Mouse (Mus musculus): ENCODE measurements at regions not wholly inside any gene's neighbourhood (a gene's known extent, or its start where the extent isn't known, plus 50 kb on each side); places are given as distances from the start of the nearest gene placed in this dataset.

DNA sequence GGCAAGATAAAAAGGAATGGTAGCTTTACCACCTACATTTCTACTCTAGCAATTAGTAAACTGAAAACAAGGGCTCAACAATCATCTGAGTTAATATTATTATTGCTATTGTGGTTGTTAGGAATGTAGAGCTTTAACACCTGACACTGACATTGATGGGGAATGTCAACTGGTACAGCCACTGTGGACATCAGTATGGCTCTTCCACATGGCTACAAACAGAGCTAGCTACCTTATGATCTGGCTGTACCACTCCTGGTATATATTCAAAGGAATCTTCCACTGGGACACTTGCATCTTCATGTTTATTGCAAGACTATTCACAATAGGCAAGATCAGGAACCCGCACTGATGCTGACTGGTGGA, 119.8 kb downstream of the Sox4 start:
- 0 out of 2 replicates have a peak, but pooled peaks cover 2% of the 10 kb centered on the region for H3K36me3 ChIP-seq
- H3K4me3 ChIP-seq = no peak overlapping the region
- WGBS = 98% methylated on average over 1 of the region's 1 CpGs
- H3K4me1 ChIP-seq = peaks cover 30% of the 10 kb centered on the region
- no peaks in the 10 kb centered on the region for H3K9me3 ChIP-seq (replicated peaks)
- no peak overlapping the region for H3K27ac ChIP-seq
- DNase-seq (ENCODE audit: low spot score) = no peak
- no peaks in the 10 kb centered on the region for H3K27me3 ChIP-seq (ENCODE audit: low read depth, poor library complexity, severe bottlenecking)

DNA sequence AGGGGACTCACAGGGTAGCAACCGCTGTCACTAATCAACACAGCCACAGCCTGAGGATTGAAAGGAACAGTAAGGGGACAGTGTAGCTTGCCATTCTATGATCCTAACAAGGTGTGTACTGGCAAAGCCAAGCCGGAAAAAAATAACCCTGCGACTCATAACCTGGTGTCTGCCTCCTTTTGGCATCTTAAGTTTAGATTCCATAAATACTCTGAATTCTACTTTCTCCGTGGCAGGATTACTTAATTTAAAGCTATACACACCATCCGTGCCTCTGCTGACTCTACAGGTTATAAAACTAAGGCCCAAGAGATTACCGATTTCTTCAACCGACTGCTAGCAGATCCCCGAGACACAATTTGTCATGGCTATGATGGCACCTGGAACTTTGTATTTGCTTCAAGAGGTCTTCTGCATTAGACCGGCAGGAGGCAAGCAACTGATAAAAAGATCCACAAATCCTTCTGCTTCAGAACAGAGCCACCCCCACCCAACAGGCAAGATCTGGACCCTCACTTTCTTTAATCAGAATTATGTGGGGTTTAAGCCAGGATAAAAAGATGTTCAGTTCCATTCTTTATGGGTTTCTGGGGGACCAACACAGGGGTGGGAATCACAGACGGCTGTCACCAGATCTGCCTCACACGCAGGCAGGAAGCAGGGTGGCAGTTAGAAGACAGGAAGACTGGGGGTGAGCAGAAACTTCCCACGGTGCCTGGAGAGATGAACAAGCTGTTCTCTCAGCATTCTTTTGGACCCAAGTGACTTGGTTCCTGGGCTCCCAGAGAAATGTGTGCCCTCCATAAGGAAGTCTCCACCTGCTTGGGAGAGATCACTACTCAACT, 120.4 kb downstream of the Sox4 start:
- 65% methylated on average over 12 of the region's 12 CpGs for WGBS
- Histone ChIP-seq H3K27me3 (ENCODE audit: low read depth, poor library complexity, severe bottlenecking) (no peaks in the 10 kb centered on the region), H3K27ac (no peak overlapping the region), H3K4me1 (peaks cover 25% of the 10 kb centered on the region), H3K36me3 (0 out of 2 replicates have a peak, but pooled peaks cover 2% of the 10 kb centered on the region), H3K4me3 (no peak overlapping the region), H3K9me3 (replicated peaks) (no peaks in the 10 kb centered on the region)
- no peak for DNase-seq (ENCODE audit: low spot score)

DNA sequence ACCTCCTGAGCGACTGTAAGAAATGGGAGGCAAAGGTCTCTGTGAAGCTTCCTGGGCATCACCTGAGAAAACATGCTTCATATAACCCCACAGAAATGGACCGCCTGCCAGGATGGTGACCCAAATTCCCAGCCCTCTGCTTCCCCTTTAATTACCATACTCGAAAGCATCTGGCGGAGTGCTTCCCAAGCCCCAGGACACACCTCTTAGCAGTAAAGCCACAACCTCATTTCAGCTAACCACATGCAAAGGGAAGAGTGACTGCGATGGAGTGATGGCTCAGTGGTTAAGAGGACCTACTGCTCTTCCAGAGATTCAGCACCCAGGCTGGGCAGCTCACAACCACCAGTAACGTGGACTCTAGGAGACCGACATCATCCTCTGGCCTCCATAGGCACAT, 127.2 kb downstream of the Sox4 start:
- H3K4me1 ChIP-seq = peaks cover 16% of the 10 kb centered on the region
- H3K27ac ChIP-seq = no peak overlapping the region
- H3K9me3 ChIP-seq (replicated peaks) = no peaks in the 10 kb centered on the region
- DNase-seq (ENCODE audit: low spot score) = no peak
- no peaks in the 10 kb centered on the region for H3K27me3 ChIP-seq (ENCODE audit: low read depth, poor library complexity, severe bottlenecking)
- H3K4me3 ChIP-seq = no peak overlapping the region
- 89% methylated on average over 7 of the region's 7 CpGs for WGBS
- H3K36me3 ChIP-seq = no peaks in the 10 kb centered on the region

DNA sequence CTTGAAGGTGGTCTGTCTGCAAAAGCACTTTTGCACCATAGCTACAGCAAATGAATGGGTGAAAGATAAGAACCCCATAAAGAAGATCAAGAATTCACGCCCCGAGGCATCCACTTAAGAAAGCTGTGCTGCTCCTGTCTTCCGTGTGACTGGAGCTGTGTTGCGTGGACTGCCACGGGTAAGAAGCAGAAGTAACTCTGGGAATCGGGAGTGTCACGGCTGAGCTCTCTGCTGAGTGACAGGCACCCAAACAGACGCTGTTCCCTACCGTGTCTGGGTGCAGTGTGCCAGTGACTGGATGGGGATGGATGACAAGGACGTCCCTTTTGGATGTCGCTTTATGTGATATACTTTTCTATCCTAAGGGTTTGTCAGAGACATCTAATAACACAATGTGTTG, 129.5 kb downstream of the Sox4 start:
- Histone ChIP-seq H3K27me3 (ENCODE audit: low read depth, poor library complexity, severe bottlenecking) (no peaks in the 10 kb centered on the region), H3K9me3 (replicated peaks) (no peaks in the 10 kb centered on the region), H3K27ac (no peak overlapping the region), H3K4me3 (no peak overlapping the region), H3K36me3 (no peaks in the 10 kb centered on the region), H3K4me1 (0 out of 2 replicates have a peak, but pooled peaks cover 3% of the 10 kb centered on the region)
- WGBS = 77% methylated on average over 11 of the region's 11 CpGs
- no peak for DNase-seq (ENCODE audit: low spot score)

DNA sequence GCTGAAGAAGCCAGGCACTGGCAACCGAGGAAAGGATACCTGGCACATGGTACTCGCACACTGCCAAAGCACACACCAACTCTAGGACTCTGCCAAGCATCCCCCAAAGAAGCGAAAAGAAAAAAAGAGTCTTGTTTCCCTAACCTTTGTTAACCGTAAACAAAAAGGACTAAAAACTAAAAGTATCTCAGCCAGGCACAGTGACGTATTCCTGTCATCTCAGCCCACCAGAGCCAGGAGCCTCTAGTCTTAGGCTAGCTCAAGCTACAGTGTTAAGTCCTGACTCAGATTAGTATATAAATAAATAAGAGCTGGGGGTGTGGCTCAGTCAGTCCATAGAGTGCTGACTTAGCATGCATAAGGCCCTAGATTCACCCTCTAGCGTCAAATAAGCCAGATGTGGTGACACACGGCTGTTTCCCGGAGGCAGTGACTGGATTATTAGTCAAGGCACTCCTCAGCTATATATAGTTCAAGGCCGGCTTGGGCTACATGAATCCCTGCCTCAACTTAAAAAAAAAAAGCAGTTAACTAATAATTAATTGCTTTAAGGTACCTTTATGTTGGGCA, 130.1 kb downstream of the Sox4 start:
- Histone ChIP-seq H3K9me3 (replicated peaks) (no peaks in the 10 kb centered on the region), H3K27me3 (ENCODE audit: low read depth, poor library complexity, severe bottlenecking) (no peaks in the 10 kb centered on the region), H3K27ac (no peak overlapping the region), H3K4me1 (0 out of 2 replicates have a peak, but pooled peaks cover 3% of the 10 kb centered on the region), H3K36me3 (no peaks in the 10 kb centered on the region), H3K4me3 (no peak overlapping the region)
- DNase-seq (ENCODE audit: low spot score) = no peak
- WGBS = 87% methylated on average over 9 of the region's 9 CpGs

DNA sequence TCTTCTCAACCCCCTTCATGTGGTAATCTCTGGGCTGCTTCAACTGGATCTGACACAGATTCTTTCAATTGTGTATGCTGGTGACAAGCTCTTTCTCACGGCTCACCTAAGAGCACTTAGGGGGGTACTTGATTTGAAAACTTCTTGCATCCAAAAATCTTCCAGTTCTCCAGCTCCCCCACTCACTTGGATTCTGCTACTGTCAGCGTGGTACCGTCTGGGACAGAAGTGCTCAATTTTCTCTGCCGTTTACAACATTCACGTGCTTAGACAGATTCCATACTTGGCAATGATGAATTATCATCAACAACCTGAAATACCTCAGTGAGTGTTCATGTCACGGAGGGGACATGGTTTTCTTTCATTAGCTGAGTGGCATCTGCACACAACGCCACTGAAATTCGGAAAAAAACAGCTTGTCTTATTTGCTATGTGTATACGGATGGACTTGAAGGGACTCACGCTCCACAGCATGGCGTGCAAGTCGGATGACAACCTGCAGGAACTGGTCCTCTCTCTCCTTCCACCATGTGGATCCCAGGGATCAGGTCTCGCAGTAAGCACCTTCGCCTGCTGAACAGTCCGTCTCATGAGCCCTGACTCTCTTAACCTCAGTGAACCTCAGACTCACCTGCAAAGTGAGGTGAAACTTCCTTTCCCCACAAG, 132.5 kb downstream of the Sox4 start:
- WGBS = 80% methylated on average over 15 of the region's 15 CpGs
- Histone ChIP-seq H3K4me1 (0 out of 2 replicates have a peak, but pooled peaks cover 3% of the 10 kb centered on the region), H3K27ac (no peak overlapping the region), H3K4me3 (no peak overlapping the region), H3K27me3 (ENCODE audit: low read depth, poor library complexity, severe bottlenecking) (no peaks in the 10 kb centered on the region), H3K36me3 (no peaks in the 10 kb centered on the region), H3K9me3 (replicated peaks) (no peaks in the 10 kb centered on the region)
- DNase-seq (ENCODE audit: low spot score) = no peak

DNA sequence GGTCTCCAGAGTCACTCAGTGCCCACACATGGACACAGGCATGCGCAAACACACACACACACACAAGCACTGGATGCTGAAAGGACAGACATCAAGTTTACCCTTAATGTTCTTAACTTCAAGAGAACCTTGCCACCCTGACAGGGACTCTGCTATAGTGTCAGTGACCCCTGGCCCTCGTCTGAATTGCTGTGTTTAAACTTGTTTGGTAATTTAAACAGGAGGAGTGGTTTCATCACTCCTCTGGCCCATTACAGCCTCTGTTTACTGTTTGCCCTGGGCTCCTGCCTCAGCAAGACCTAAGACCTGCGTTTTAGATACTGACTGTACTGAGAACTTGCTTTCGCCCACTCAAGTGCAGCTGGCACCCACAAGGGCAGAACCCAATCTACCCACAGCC, 139.4 kb downstream of the Sox4 start:
- Histone ChIP-seq H3K9me3 (replicated peaks) (no peaks in the 10 kb centered on the region), H3K27ac (no peak overlapping the region), H3K4me3 (no peak overlapping the region), H3K27me3 (ENCODE audit: low read depth, poor library complexity, severe bottlenecking) (no peaks in the 10 kb centered on the region), H3K4me1 (peaks cover 37% of the 10 kb centered on the region), H3K36me3 (no peaks in the 10 kb centered on the region)
- no peak for DNase-seq (ENCODE audit: low spot score)
- WGBS = 56% methylated on average over 4 of the region's 4 CpGs

DNA sequence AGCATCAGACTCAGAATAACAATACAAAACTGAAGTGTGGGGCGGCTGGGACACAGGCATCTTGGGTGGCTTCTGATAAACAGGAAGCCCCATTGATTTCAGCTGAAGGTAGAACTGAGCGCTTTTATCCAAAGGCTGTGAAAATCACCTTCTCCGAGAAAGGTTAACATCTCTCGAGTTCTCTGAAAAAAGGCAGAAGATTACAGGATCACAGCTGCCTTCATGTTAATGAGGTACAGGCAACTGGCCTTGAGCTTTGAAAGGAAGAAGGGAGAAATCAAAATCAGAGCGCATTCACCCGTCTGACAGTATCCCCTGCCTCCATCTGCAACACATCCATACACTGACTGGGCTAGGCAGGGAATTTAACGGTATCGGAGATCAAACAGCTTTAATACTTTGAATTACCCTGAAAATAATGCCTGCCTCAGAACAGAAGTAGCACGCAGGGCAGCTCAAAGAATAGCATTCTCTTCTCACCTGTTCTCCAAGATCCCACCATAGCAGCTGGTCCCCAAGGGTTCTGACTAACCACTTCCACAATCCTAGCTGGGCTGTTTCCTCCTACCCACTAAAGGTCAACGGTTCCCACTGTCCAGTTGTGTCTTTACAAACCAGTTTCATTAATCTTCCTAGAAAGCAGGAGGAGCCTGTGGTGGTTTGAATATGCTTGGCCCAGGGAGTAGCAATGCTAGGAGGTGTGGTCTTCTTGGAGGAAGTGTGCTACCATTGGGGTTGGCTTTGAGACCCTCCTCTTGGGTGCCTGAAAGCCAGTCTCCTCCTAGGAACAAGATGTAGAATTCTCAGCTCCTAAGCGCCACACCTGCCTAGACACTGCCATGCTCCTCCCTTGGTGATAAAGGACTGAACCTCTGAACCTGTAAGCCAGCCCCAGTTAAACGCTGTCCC, 141.6 kb downstream of the Sox4 start:
- Histone ChIP-seq H3K27me3 (ENCODE audit: low read depth, poor library complexity, severe bottlenecking) (no peaks in the 10 kb centered on the region), H3K36me3 (no peaks in the 10 kb centered on the region), H3K27ac (no peak overlapping the region), H3K9me3 (replicated peaks) (no peaks in the 10 kb centered on the region), H3K4me3 (no peak overlapping the region), H3K4me1 (peaks cover 40% of the 10 kb centered on the region)
- WGBS = 24% methylated on average over 12 of the region's 12 CpGs
- no peak for DNase-seq (ENCODE audit: low spot score)

DNA sequence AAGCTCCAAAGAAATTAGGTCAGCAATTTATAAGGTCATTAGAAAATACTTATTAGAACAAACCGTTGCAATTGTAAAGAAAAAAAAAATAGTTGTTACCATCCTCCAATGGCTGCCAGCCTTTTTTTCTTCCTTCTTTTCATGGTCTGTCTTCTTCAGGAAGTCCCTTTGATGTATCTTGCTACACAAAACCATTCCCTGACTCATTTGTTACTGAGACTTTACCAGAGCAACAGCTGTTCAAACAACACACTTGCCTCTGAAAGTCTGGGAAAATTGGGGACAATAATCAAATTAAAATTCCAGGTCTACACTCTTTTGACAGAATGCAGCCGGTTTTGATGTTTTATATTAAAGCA, 142.5 kb downstream of the Sox4 start:
- Histone ChIP-seq H3K36me3 (no peaks in the 10 kb centered on the region), H3K4me1 (peaks cover 44% of the 10 kb centered on the region), H3K4me3 (no peak overlapping the region), H3K9me3 (replicated peaks) (no peaks in the 10 kb centered on the region), H3K27me3 (ENCODE audit: low read depth, poor library complexity, severe bottlenecking) (no peaks in the 10 kb centered on the region), H3K27ac (no peak overlapping the region)
- no peak for DNase-seq (ENCODE audit: low spot score)
- 8% methylated on average over 2 of the region's 2 CpGs for WGBS

DNA sequence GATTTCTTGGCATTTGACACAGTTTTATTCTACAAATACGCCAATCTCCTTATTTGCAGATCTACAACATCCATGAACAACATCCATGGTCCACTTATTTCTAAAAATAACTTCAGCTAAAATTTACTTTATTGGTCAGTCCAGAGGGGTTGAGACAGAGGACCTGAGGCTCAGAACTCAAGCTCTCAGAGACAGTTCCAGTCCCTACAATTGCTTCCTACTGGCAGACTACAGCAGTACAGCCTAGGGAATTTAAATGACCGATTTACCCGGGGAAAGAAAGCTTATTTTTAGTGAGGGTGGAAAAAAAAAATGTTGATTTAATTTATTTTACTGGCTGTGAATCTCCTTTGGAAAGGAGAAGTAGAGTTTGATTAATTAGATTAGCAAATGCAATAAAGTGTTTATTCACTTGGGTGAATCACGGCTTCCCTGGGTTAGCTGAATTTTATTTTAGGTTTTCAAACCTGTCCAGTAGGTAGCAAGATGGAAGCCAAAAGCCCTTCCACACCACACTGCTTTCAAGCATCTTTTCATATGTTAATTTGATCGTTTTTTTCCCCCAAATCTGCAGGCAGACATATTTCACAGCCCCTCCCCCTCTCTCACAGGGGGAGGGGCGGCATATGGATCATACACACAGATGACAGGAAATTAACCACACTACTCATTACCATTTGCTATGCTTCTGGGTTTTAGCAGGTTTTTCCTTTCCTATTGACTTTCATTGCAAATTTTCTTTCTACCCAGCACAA, 143.0 kb downstream of the Sox4 start:
- no peak overlapping the region for H3K27ac ChIP-seq
- H3K36me3 ChIP-seq = no peaks in the 10 kb centered on the region
- H3K9me3 ChIP-seq (replicated peaks) = no peaks in the 10 kb centered on the region
- peaks cover 44% of the 10 kb centered on the region for H3K4me1 ChIP-seq
- H3K4me3 ChIP-seq = no peak overlapping the region
- DNase-seq (ENCODE audit: low spot score) = no peak
- H3K27me3 ChIP-seq (ENCODE audit: low read depth, poor library complexity, severe bottlenecking) = no peaks in the 10 kb centered on the region
- 49% methylated on average over 6 of the region's 6 CpGs for WGBS

DNA sequence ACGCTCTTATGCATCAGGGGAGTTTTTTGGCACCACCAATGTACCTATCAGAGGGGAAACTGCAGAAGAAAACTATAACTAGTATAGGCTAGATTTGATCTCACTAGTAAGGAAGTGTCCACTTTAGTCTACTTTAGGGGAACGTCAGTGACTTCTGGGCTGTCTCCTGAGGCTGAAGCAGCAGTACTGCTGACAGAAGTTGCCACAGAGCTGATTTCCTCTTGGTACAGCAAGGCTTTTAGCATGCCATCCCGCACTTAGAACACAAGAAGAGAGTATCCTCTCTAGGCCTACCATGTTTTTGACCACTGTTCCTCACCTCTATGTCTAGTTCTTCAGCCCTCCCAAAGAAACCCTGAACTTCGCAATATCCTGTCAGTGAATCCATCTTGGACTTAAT, 148.2 kb downstream of the Sox4 start:
- no peak overlapping the region for H3K27ac ChIP-seq
- H3K36me3 ChIP-seq = no peaks in the 10 kb centered on the region
- DNase-seq (ENCODE audit: low spot score) = no peak
- H3K4me1 ChIP-seq = peaks cover 24% of the 10 kb centered on the region
- H3K27me3 ChIP-seq (ENCODE audit: low read depth, poor library complexity, severe bottlenecking) = no peaks in the 10 kb centered on the region
- H3K4me3 ChIP-seq = no peak overlapping the region
- 68% methylated on average over 4 of the region's 4 CpGs for WGBS
- no peaks in the 10 kb centered on the region for H3K9me3 ChIP-seq (replicated peaks)

Measured in limb, embryonic 10.5 days (tissue).